Mouse (Mus musculus): ENCODE measurements around the gene Rnf212b. TPM values are rescaled to one million over a fixed set of nuclear protein-coding genes. Genes with fewer than 3 reads are reported as not detected.

Rnf212b gene
- total and polyA plus RNA-seq, 3 experiments = not detected

- dilution Hi-C loops (cut with MboI; ENCODE audit: extremely low pct_ligation_motif_present, extremely low pct_unique_long_range_greater_than_20kb, low sequenced_read_pairs) = no loop called here
These were observed 19.8 kb upstream of the Rnf212b start for GRCm38 (mm10) chr14:54793894-54794830.

DNA sequence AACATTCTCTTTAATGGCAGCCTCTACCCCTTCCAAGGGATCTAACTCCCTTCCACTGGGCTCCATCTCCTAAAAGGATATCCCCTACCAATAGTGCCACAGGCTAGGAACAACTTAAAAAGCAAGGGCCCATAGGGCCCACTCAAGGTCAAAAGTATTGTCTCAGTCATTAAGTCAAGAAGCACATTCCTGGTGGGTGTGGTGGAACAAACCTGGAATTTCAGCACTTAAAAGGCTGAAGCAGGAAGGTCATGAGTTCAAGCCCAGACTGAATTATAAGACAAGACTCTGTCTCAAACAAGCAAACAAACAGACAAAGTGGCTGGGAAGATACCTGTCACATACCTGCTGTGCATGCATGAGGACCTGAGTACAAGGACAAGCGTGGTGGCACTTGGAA lies 18.0 kb upstream of the Rnf212b start:
- H3K4me3 ChIP-seq (replicated peaks in 1 of 3; ENCODE audit: low read depth in 2 of 3, low read length in 2 of 3, poor library complexity in 1 of 3) = no peak overlapping the region
- H3K36me3 ChIP-seq (replicated peaks in 1 of 2; ENCODE audit: control insufficient read depth in 1 of 2, insufficient read depth in 1 of 2, low read length in 1 of 2) = no peaks in the 10 kb centered on the region
- H3K4me1 ChIP-seq (ENCODE audit: control insufficient read depth in 1 of 2, insufficient read depth in 2 of 2) = no peaks in the 10 kb centered on the region
- no peak for TF ChIP-seq MAX (IDR thresholded peaks at IDR 0.05; ENCODE audit: low read length)
- TF ChIP-seq MAFK (IDR thresholded peaks at IDR 0.05; ENCODE audit: insufficient replicate concordance, low read length) = no peak
- TF ChIP-seq ZKSCAN1 (IDR thresholded peaks at IDR 0.05; ENCODE audit: borderline replicate concordance, low read depth, low read length) = no peak
- TF ChIP-seq PAX5 (IDR thresholded peaks at IDR 0.05; ENCODE audit: low read length) = no peak
- no peak for TF ChIP-seq ZMIZ1 (IDR thresholded peaks at IDR 0.05; ENCODE audit: low read depth, low read length)
- TF ChIP-seq NRF1 (IDR thresholded peaks at IDR 0.05; ENCODE audit: low read depth, low read length) = no peak
- TF ChIP-seq ELF1 (IDR thresholded peaks at IDR 0.05; ENCODE audit: low read depth, low read length) = no peak
- no peak for TF ChIP-seq CHD2 (IDR thresholded peaks at IDR 0.05; ENCODE audit: low read length)
- TF ChIP-seq EP300 (IDR thresholded peaks at IDR 0.05; ENCODE audit: low read length) = no peak
- no peak for TF ChIP-seq IRF4 (IDR thresholded peaks at IDR 0.05; ENCODE audit: low read depth, low read length)
- TF ChIP-seq MXI1 (IDR thresholded peaks at IDR 0.05; ENCODE audit: low read depth, low read length) = no peak
- TF ChIP-seq MYC (IDR thresholded peaks at IDR 0.05; ENCODE audit: low read depth, low read length) = no peak
- no peak for TF ChIP-seq GABPA (IDR thresholded peaks at IDR 0.05; ENCODE audit: insufficient replicate concordance, low read depth, low read length)
- no peak for TF ChIP-seq SMC3 (IDR thresholded peaks at IDR 0.05; ENCODE audit: low read depth, low read length)
- TF ChIP-seq RAD21 (IDR thresholded peaks at IDR 0.05; ENCODE audit: low read depth, low read length) = no peak
- no peak for TF ChIP-seq NELFE (IDR thresholded peaks at IDR 0.05; ENCODE audit: low read depth, low read length)
- TF ChIP-seq ZNF384 (IDR thresholded peaks at IDR 0.05; ENCODE audit: low read depth, low read length) = no peak
- no peak for TF ChIP-seq MEF2A (IDR thresholded peaks at IDR 0.05; ENCODE audit: borderline replicate concordance, low read depth, low read length)
- TF ChIP-seq JUND (conservative IDR thresholded peaks at IDR 0.05; ENCODE audit: low read depth, low read length) = no peak
- no peak for TF ChIP-seq USF2 (conservative IDR thresholded peaks at IDR 0.05; ENCODE audit: low read depth, low read length)
- H3K4me2 ChIP-seq (ENCODE audit: insufficient read depth, low read depth, poor library complexity, severe bottlenecking) = no peak overlapping the region
- dilution Hi-C loops (cut with MboI; ENCODE audit: extremely low pct_ligation_motif_present, extremely low pct_unique_long_range_greater_than_20kb, low sequenced_read_pairs) (no loop called here), in situ Hi-C loops (cut with MboI; ENCODE audit: low pct_ligation_motif_present, low pct_unique_long_range_greater_than_20kb, low sequenced_read_pairs) (no loop called here)
- no peaks in the 10 kb centered on the region for H3K79me2 ChIP-seq (replicated peaks; ENCODE audit: control insufficient read depth, extremely low read depth, insufficient read depth, poor library complexity, severe bottlenecking)
- no peak overlapping the region for H3K27ac ChIP-seq (ENCODE audit: insufficient read depth, low read depth)
- H3K9ac ChIP-seq (ENCODE audit: insufficient read depth, low read depth) = no peak overlapping the region
- no peaks in the 10 kb centered on the region for H3K9me3 ChIP-seq (replicated peaks; ENCODE audit: low read length)
- peaks cover 4% of the 10 kb centered on the region for H3K27me3 ChIP-seq (replicated peaks)
- DNase-seq (ENCODE audit: extremely low read depth) = no peak

More at GRCm38 (mm10) chr14:54793894-54794830, 19.8 kb upstream of the Rnf212b start:
- Histone ChIP-seq H3K9me3 (replicated peaks; ENCODE audit: low read length) (no peaks in the 10 kb centered on the region), H3K4me2 (ENCODE audit: insufficient read depth, low read depth, poor library complexity, severe bottlenecking) (no peak overlapping the region; the same call in 1 of the 2 replicates), H3K4me1 (ENCODE audit: control insufficient read depth in 1 of 2, insufficient read depth in 2 of 2) (no peaks in the 10 kb centered on the region), H3K36me3 (replicated peaks in 1 of 2; ENCODE audit: control insufficient read depth in 1 of 2, insufficient read depth in 1 of 2, low read length in 1 of 2) (no peaks in the 10 kb centered on the region), H3K79me2 (replicated peaks; ENCODE audit: control insufficient read depth, extremely low read depth, insufficient read depth, poor library complexity, severe bottlenecking) (no peaks in the 10 kb centered on the region), H3K9ac (ENCODE audit: insufficient read depth, low read depth) (no peak overlapping the region), H3K4me3 (replicated peaks in 1 of 3; ENCODE audit: low read depth in 2 of 3, low read length in 2 of 3, poor library complexity in 1 of 3) (no peak overlapping the region), H3K27ac (ENCODE audit: insufficient read depth, low read depth) (no peak overlapping the region), H3K27me3 (replicated peaks) (peaks cover 8% of the 10 kb centered on the region)
- DNase-seq (ENCODE audit: extremely low read depth) = no peak
- TF ChIP-seq BHLHE40 (IDR thresholded peaks at IDR 0.05; ENCODE audit: low read depth, low read length) (no peak), NELFE (IDR thresholded peaks at IDR 0.05; ENCODE audit: low read depth, low read length) (no peak), USF1 (IDR thresholded peaks at IDR 0.05; ENCODE audit: low read depth, low read length) (no peak), TBP (conservative IDR thresholded peaks at IDR 0.05; ENCODE audit: low read depth, low read length) (no peak), MAX (IDR thresholded peaks at IDR 0.05; ENCODE audit: low read length) (no peak), RAD21 (IDR thresholded peaks at IDR 0.05; ENCODE audit: low read depth, low read length) (no peak), E2F4 (IDR thresholded peaks at IDR 0.05; ENCODE audit: insufficient replicate concordance, low read depth, low read length) (no peak), CTCF (conservative IDR thresholded peaks at IDR 0.05 in 1 of 2, IDR thresholded peaks at IDR 0.05 in 1 of 2; ENCODE audit: low read depth in 2 of 2, low read length in 2 of 2) (no peak), SMC3 (IDR thresholded peaks at IDR 0.05; ENCODE audit: low read depth, low read length) (no peak), GABPA (IDR thresholded peaks at IDR 0.05; ENCODE audit: insufficient replicate concordance, low read depth, low read length) (no peak)
- in situ Hi-C loops (cut with MboI; ENCODE audit: low pct_ligation_motif_present, low pct_unique_long_range_greater_than_20kb, low sequenced_read_pairs) = no loop called here

Data from CH12.LX (cell line).